Mouse (Mus musculus) WW6 (cell line): ENCODE results near the gene Zdhhc6.

Source experiments
- DNase-seq: peaks from one replicate; pipeline ENCODE4 v3.0.0-alpha.2; 2013; ENCODE audit warnings: low read depth, low spot score

The Zdhhc6 gene

DNA sequence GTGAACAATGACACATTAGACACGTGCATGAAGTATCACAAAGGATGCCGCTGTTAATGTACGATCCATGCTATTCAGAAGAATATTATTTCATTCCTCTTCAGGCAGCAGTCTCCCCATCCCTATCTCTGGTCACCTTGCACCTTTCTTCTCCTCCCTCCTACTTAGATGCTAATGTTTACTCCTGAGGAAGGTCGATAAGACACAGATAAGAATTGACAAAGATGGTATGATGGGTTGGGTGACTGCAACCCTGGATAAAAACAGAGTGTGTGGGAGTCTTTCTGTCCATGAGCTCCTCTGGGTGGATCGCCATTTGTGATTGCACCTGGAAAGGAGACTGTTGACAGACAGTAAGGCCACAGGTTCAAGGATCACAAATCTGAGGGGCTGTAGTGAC, 57.3 kb downstream of the Zdhhc6 start:
- no peak for DNase-seq

DNA sequence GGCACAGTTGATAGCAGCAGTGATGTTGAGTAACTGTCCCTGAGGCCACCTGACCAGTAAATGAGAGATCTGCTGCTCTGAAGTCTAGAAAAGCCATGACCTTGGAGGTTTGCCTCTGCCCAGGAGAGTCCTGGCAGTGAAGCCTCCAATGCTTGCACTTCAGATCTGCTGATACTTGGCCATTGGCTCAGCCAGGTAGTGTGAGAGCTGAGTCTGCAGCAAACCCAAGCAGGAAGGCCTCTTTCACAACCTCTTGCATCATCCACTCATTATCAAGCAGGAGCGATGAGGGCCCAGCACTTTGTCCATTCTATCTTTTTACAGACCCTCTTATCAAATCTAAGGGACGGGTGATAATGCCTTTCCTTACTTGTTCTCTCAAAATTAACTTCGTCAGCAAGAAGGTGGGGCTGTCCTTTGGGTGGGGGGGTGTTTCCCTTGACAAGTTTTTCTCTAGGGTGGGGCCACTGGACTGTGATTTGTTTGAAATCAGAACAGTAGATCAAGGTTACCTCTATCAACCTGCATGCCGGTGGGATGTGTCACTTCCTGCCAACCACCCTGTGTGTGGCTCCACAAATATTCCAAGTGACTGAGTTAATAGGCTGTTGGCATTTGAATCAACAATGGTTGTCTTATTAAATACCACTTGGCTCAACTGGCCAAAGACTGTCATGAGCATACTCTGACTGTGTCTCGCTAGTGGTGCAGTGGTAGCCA, 58.0 kb downstream of the Zdhhc6 start:
- DNase-seq, result no peak

DNA sequence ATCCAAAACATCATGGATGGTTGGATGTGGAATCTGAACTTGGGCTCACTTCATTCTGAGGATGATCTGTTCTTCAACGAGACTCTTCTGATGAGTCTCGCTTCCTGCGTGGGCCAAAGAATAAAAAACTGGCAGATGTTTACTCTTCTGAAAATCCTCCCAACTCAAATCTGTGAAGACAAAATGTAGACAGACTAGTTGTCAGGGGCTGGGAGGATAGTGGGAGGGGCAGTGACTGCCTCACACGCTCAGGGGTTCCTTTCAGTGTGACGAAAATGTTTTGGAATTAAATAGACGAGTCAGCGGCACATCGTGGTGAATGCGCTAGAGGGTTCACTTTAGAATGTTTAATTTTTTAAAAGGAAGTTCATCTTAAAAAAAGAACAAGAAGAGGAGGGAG, 59.7 kb downstream of the Zdhhc6 start:
- DNase-seq, result no peak

DNA sequence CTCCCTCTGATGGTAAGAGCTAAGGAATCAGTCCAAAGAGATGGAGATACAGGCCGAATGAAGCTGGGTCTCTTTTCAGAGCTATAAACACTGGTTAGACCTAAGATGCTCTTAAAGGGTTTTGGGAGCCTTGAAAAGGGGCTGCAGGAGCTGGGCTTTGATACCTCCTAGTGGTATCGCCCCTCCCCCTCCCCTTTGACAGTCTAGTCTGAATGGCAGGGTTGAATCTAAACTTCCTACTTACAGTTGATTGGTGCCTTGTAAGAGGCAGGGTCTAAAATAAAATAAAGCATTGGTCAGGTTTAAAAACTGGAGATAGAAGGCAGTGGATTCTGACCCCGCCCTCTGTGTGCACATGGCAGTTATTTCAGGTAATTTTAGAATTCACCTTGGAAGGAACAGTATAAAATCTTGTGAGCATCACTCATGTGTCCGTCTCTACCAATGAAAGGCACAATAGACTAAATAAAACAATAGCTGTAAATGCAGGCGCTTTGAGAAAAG, 61.3 kb downstream of the Zdhhc6 start:
- no peak for DNase-seq

DNA sequence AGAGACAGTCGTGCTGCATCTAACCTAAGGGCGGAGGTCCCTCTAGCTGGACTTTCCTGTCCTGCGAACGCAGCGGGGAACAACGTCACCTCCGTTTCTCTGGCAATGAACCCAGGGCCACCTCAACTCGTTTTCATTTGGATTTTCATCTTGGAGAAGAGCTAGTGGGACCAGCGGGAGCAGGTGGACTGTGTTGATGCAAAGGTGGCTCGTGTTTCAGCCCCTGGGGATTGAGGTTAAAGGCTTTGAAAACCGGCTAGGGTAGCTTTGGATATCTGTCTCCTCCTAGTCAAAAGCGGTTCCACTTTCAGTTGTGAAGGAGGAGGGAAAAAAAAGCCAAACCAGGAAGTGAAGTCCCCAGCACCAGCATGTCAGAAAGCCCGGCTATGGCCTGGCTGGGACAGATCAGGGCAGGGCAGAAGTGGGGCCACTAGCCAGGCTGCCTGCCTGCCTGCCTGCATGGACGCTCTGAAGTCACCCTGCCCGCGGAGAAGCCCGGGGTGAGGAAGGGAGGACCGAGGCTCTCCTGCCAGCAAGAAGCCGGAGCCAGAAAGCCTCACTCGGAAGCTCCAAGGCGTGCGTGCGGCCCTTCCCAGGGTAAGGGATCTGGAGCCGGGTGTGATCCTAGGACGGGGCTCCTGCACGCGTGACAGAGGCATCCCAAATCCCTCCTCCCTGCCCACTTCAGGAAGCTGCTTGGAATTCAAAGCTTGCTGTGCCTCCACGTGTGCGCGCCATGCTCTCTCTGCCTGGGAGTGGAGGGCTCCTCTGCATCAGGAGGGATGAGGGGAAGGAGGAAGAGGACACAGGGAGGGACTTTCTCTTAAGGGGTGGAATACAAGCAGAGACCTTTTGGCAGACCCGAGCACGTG, 62.0 kb downstream of the Zdhhc6 start:
- no peak for DNase-seq

DNA sequence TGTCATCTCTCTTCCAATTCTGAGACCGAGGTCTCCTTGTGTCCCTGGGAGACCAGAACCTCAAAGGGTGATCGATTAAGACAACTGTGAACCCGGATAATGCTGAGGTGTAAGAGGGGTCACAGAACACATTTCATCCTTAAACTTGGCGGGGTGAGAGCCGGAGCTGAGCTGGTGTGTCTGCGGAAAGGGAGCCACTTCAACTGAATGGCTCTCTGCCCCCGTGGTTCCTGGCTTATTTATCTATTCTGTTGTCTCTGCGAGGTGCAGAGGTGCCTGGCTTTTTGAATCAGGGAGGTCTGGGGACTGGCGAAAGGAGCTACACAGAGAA, 62.6 kb downstream of the Zdhhc6 start:
- DNase-seq, result no peak

DNA sequence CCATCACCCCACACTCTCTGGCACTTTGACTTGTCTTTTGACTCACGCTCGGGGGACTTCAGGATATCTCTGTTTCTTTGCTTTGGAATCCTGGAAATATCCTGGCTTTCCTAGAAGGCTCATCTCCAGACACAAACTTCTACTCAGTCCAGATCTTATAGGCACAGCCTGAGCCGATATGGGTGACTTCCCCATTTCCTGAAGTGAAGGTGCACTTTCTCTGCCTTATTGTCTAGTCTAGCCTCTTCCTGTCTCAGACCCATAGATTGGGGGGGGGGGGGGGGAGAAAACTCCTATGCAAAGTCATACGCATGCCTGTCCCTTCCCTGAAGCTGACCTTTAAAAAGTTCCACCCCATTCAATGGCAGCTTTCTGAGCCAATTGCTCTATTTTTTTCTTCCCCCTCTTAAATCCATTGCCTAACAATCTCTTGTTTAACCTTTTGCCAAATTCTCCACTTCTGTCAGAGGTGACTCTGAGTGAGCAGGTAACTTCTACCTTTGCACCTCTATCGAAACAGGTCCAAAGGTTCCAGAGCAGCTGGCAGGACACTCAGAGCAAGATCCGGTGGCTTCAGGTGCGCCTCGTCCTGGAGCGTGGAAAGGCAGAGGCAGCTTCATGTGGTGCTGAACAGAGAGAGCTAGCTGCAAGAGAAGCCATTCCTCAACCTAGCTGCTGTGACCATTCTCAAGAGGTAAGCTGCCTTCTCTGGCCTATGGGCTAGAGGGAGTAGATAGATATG, 64.3 kb downstream of the Zdhhc6 start, which contains the start of gene Acsl5:
Gene Acsl5 (plus strand): TSS at position 556 of the 742 bp plus-strand sequence.
- no peak for DNase-seq

DNA sequence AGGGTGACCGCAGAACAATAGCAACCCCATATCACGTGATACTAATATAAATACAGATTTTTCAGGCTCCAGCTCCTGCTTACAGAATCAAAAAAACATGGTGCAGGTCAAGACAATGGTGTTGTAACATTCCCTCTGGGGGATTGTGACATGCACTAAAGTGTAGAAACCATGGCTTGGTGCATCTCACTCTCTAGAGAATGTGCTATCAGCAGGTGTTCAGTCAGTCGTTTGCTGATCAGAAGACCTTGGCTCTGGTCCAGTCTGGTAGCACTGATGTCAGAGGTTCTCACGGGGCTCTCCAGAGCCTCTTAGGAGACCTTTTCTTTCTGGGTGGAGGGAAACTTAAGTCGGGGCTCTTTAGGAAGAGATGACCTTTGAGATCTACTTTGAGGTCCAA, 65.4 kb downstream of the Zdhhc6 start:
- no peak for DNase-seq

DNA sequence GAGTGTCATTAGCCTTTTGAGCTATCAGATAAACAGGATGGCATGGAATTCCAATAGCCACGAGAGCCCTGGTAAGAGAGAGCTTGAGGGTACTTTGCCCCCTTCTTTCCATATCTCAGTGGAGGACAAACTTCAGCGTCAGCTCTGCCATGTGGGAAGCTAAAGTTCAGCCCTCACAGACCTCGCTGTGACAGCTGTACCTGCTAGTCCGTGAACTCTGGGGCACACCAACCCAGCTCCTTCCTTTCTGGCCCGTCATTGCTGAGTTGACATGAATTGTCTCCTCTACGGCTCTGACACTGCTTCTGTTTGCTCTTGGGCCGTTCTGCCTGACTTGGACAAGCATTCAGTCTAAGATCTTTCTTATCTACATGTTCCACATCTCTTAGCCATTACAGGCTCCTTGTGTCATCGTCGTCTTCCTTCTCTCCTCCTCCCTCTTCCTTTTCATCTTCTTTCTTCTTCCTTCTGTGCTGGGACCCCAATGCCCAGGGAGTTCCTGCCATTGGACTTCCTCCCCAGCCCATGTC, 67.8 kb downstream of the Zdhhc6 start:
- DNase-seq, result no peak

DNA sequence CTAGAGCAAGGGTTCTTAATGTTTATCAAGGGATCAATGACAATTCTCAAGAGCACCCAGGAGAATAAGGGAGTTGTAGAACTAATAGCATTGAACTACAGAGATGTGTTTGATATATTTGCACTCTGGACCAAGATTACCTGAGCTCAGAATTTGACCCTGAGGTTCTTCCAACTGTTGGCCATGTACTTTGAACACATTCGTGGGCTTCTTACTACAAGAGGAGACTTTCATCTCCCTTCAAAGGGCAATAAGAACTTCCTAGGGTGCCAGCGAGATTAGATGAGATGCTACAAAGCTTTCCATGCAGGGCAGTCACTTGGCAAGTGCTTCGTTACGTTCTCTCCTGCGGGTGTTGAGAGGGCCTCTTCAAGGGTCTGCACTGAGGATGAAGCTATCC, 68.3 kb downstream of the Zdhhc6 start:
- DNase-seq, result no peak

DNA sequence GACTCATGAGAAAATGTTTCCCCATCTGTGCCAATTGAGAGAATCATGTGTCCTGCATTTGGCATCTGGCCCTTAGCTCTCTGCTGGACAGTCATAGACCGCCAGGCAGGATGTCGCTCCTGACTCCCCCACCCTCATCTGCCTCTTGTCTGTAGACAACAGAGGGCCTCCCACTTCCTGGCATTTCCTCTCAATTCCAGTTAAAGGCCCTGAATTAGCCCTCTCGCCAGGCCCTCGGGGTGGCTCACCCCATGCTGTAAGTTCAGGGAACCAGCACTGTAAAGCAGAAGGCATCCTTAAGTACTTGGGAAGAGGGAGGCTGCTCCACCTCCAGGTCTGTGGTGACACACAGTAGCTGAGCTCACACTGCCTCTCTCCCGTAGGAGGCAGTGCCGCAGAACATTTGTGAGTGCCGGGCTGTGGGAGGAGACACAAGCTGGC, 71.0 kb downstream of the Zdhhc6 start:
- DNase-seq, result no peak

DNA sequence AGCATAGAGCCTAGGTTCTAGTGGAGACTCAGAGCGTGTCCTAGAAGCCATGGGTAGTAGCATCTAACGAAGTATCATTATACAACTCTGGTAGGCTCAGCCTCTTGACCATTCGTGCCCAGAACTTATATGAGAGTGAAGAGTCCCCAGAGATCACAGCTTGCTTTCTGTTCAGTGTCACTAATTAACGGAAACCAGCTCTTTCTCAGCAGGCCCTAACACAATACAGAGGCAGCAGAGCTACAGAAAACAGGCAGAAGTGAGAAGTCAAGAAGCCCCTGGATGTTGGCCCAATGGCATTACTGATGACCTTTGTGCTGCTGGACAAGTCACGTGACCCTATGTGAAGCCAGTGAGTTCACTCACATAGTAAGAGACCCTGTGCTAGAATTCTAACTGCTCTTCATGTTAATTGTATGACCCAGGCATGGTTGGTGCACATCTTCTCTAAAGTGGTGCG, 74.6 kb downstream of the Zdhhc6 start, which contains the start of gene Gucy2g:
Gene Gucy2g (minus strand): TSS at position 51 of the 460 bp plus-strand sequence.
- no peak for DNase-seq

DNA sequence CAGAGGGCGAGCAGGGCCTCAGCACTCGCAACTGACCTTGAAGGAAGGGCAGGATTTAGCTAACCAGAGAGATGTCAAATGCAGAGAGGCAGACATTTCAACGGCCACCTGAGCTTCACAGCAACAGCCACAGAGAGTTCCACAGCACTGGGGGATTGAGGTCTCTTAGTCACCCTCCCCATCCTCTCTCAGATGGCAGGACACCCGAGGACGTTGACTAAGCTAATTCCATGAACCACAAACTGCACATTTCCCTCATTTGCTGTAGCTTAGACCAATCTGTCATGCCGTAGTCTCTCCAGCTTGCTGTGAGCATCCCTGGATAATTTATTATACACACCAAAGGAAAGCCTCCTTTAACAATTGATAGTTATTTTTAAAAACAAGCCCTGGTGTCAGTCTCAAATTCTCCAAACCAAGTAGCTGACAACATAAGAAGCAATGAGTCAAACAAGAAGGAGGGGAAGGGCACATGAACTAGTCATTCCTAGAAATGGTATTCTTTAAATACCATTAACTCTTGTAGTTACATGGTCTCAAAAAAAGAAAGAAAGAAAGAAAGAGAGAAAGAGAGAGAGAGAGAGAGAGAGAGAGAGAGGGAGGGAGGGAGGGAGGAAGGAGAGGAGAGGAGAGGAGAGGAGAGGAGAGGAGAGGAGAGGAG, 75.9 kb downstream of the Zdhhc6 start:
- no peak for DNase-seq

DNA sequence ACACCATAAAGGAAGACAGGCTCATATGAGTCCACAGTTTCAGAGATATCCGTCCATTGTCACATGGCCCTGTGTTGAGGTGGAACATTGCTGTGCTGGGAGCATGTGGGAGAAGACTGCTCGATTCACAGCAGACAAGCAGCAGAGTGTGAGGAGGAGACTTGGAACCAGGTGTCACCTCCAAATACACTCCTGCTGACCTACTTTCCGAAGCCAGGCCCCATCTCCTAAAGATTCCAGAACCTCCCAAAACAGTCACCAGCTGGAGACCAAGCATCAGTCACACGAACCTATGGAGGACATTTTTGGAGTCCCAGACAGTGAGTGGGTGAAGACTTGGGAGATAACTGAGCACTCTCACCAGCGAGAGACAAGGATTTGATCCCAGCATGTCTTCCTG, 79.3 kb downstream of the Zdhhc6 start:
- DNase-seq, result no peak

DNA sequence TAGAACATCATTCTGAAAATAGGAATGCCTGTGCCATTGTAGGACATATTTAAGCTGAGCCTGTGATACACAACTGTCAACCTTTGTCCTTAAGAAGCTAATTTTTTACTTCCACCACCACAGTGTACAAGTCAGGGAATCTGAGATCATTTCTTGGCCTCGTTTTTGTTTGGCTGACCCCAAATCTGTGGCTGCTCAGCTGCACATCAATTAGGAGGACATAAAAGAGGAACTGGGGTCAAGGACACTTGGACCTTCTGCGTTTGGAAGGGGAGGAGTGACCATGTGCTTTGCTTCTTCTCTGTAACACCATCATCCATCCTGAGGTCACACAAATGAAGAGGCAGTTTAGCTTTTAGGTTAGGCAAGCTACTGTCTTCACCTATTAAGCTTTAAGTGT, 79.8 kb downstream of the Zdhhc6 start:
- DNase-seq, result no peak

DNA sequence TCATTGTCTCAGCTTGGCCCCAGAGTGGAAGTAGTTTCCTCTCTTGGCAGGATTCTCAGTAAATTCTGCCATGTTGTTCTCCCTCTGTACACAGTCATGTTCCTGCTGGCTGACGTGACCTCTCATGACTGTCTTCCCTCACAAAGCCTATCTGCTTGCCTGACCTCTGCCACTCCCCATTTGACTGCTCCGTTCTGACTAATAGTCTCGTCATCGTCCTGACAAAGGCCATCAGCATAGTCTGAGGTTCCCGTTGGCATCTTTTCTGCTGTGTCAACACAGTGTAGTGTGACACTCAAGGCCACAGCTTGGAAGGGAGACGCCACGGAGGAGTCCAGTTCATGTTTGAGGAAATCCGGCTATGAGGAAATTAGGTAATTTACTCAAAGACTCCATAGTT, 83.7 kb downstream of the Zdhhc6 start:
- no peak for DNase-seq

DNA sequence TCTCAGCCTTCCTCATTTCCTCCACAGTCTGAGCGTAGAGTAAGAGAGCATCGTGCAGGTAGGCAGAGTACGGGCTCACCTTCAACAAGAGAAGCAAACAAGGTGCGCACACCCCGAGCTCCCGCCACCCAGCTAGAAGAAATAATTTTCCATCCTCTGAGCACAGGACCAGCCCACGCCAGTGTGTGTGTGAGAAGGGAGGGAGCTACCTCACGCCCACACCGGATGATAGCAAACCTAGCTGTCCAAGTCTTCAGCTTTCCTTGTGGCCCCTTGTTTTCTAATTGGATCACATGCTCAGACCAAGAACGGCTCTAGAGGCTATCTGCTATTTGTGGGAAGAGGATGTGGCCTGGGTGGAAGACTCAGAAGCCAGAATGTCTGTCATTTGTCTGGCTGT, 84.8 kb downstream of the Zdhhc6 start:
- no peak for DNase-seq

DNA sequence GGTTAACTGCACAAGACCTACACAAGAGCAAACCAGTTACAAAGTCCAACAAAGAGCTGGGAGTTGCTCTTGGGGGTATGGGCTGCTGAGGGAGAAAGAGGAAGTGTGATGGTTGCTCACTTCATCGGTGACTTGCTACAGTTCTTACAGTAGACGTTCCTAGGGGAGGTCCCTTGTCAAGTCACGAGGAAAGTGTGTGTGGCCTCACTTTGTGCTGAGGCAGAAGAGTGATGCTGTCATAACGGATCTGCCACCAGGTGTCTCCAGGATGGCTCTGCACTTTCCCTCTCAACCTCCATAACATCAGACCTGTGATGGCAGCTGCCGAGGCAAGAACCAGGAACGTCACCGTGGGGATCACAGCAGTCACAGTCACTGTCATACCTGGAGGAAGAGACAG, 88.7 kb downstream of the Zdhhc6 start:
- DNase-seq, result no peak

DNA sequence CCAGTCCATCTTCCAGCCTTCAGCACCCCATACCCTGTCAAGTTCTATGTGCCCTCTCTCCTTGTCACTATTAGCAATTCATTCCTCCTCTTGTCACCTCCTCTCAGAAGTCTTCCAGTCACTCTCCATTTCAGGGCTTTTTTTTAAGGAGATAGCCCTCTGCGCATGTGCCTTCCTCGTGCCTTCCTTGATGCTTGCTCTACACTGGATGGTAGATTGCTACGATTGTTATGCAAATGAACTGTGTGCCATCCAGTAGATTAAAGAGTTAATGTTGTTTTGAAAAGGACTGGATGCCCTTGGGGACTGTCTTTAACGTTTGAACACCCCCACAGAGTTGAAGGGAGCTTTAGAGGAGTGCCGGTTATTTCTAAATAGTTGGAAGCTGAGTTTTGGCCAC, 89.2 kb downstream of the Zdhhc6 start:
- no peak for DNase-seq

DNA sequence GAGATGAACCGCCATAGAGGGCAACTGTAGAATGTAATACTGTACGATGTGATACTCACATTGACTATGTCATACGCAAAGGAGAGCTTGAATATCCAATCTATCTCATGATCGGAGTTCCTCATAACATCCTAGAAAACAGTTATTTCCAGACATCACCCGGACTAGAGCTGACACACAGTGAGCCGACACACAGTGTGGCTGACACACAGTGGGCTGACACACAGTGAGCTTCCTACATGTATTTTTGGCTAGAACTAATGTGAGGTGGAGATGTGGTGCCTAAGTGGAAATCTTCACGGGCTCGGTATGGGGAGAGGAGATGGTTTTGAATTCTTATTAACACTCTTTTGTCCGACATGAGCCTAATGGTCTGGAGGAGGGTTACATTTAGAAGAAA, 93.6 kb downstream of the Zdhhc6 start:
- DNase-seq, result no peak
